Mouse (Mus musculus) lung, adult 2 months (tissue): ENCODE results near the gene Dnajc25.

Source experiments
- CTCF ChIP-seq: fragments of 200-500 bp; IDR thresholded peaks from 2 replicates; pipeline ENCODE4 v1.5.1; 2011; ENCODE audit warnings: mild to moderate bottlenecking, low read length, control low read depth; ENCODE audit not compliant: insufficient read depth
- POLR2A ChIP-seq: fragments of 200-500 bp; IDR thresholded peaks from 2 replicates; pipeline ENCODE4 v1.6.1; 2011; ENCODE audit warnings: low read depth, mild to moderate bottlenecking, control low read depth, low read length, borderline replicate concordance; ENCODE audit errors: extremely low read depth

- TF ChIP-seq CTCF (no peak), POLR2A (no peak)
These were observed 45.8 kb downstream of the Dnajc25 start for GRCm38 (mm10) chr4:59040397-59041287.
